In genomic region chr6:50228180-50228579, GRCm38 (mm10) we compare ENCODE assay signal across 24 mouse cellular contexts. TPM values are rescaled to one million over a fixed set of nuclear protein-coding genes. Genes with fewer than 3 reads are reported as not detected.
DNase-seq lines count a peak whose midpoint lies in the region; ATAC-seq and TF ChIP-seq lines count a peak whose summit lies in the region.
"Had no signal": no experiment of that assay in that cellular context is flagged by ENCODE, and none has a peak within 500 bp of the region (broad histone marks: within the 10 kb centered on the region; RNA-seq: fewer than 3 reads in every experiment).

No protein-coding gene starts in this region.

- no peak overlapping the region for H3K4me2 ChIP-seq in hindbrain, embryonic 13.5 days
- H3K4me2 ChIP-seq in lung, embryonic 14.5 days, result no peak overlapping the region
- H3K4me2 ChIP-seq: embryonic facial prominence, embryonic 13.5 days; forebrain, embryonic 12.5 days; hindbrain, embryonic 15.5 days; intestine, embryonic 15.5 days; limb, embryonic 15.5 days; midbrain, embryonic 12.5 days had no signal

- no peaks in the 10 kb centered on the region for H3K27me3 ChIP-seq in hindbrain, embryonic 10.5 days (ENCODE audit: insufficient read depth, poor library complexity, severe bottlenecking)
- no peaks in the 10 kb centered on the region for H3K27me3 ChIP-seq in hindbrain, embryonic 13.5 days
- no peaks in the 10 kb centered on the region for H3K27me3 ChIP-seq in lung, embryonic 14.5 days (ENCODE audit: insufficient read depth, low read length)
- H3K27me3 ChIP-seq: embryonic facial prominence, embryonic 13.5 days; forebrain, embryonic 12.5 days; hindbrain, embryonic 15.5 days; intestine, embryonic 15.5 days; limb, embryonic 15.5 days; midbrain, embryonic 12.5 days had no signal

- no peak overlapping the region for H3K9ac ChIP-seq in hindbrain, embryonic 13.5 days
- no peak overlapping the region for H3K9ac ChIP-seq in lung, embryonic 14.5 days
- H3K9ac ChIP-seq: embryonic facial prominence, embryonic 13.5 days; forebrain, embryonic 12.5 days; hindbrain, embryonic 15.5 days; intestine, embryonic 15.5 days; limb, embryonic 15.5 days; liver, embryonic 14.5 days; midbrain, embryonic 12.5 days had no signal

- H3K9me3 ChIP-seq in hindbrain, embryonic 10.5 days, result no peaks in the 10 kb centered on the region
- H3K9me3 ChIP-seq in hindbrain, embryonic 13.5 days, result no peaks in the 10 kb centered on the region
- no peaks in the 10 kb centered on the region for H3K9me3 ChIP-seq in lung, embryonic 14.5 days (ENCODE audit: low read depth, low read length)
- H3K9me3 ChIP-seq: embryonic facial prominence, embryonic 13.5 days; forebrain, embryonic 12.5 days; hindbrain, embryonic 15.5 days; intestine, embryonic 15.5 days; limb, embryonic 15.5 days; midbrain, embryonic 12.5 days had no signal

- 81% methylated on average over 5 of the region's 5 CpGs for WGBS in hindbrain, embryonic 10.5 days
- WGBS in hindbrain, embryonic 13.5 days, result 72% methylated on average over 5 of the region's 5 CpGs
- 54% methylated on average over 5 of the region's 5 CpGs for WGBS in lung, embryonic 14.5 days

- peak; percentile 12 for DNase-seq in hindbrain, embryonic 10.5 days (ENCODE audit: low spot score)
- DNase-seq in lung, embryonic 14.5 days, result peak; percentile 26
- no peak for DNase-seq in lung, postnatal 36 days
- peak; percentile 21 for DNase-seq in kidney, postnatal 10 days
- DNase-seq in kidney, postnatal 36 days, result peak; percentile 18 to 25
- DNase-seq in urinary bladder, adult 2 months (ENCODE audit: low spot score), result no peak
- DNase-seq: cerebellum, adult 11 months; cerebellum, postnatal 10 days; gastrocnemius, postnatal 25 days; heart, adult 2 months; left cerebral cortex, postnatal 4 days; right cerebral cortex, postnatal 14 days; thymus, adult 2 months; thymus, postnatal 4 days had no signal

- peaks cover 5% of the 10 kb centered on the region; the same call in 1 of the 2 replicates for H3K4me1 ChIP-seq in hindbrain, embryonic 10.5 days (replicated peaks)
- no peaks in the 10 kb centered on the region for H3K4me1 ChIP-seq in hindbrain, embryonic 13.5 days (replicated peaks)
- no peaks in the 10 kb centered on the region for H3K4me1 ChIP-seq in lung, embryonic 14.5 days (ENCODE audit: insufficient read depth)
- H3K4me1 ChIP-seq: embryonic facial prominence, embryonic 13.5 days; forebrain, embryonic 12.5 days; hindbrain, embryonic 15.5 days; intestine, embryonic 15.5 days; limb, embryonic 15.5 days; midbrain, embryonic 12.5 days had no signal

- no peak for TF ChIP-seq CTCF in lung, embryonic 14.5 days (IDR thresholded peaks at IDR 0.05; ENCODE audit: low read depth)

- H3K27ac ChIP-seq in hindbrain, embryonic 10.5 days, result no peak overlapping the region
- H3K27ac ChIP-seq in hindbrain, embryonic 13.5 days, result no peak overlapping the region
- H3K27ac ChIP-seq in lung, embryonic 14.5 days (ENCODE audit: low read depth), result no peak overlapping the region
- H3K27ac ChIP-seq: embryonic facial prominence, embryonic 13.5 days; forebrain, embryonic 12.5 days; heart, adult 2 months; hindbrain, embryonic 15.5 days; intestine, embryonic 15.5 days; limb, embryonic 15.5 days; liver, embryonic 14.5 days; midbrain, embryonic 12.5 days; stomach, postnatal 0 days had no signal

- no peak for ATAC-seq in hindbrain, embryonic 13.5 days (ENCODE audit: low FRiP score)
- peak; percentile 52; the same call in 1 of the 2 replicates for ATAC-seq in lung, embryonic 14.5 days (ENCODE audit: insufficient read depth)
- ATAC-seq: intestine, embryonic 15.5 days had no signal

- no peaks in the 10 kb centered on the region for H3K36me3 ChIP-seq in hindbrain, embryonic 10.5 days
- H3K36me3 ChIP-seq in hindbrain, embryonic 13.5 days, result peaks cover 21% of the 10 kb centered on the region
- no peaks in the 10 kb centered on the region for H3K36me3 ChIP-seq in lung, embryonic 14.5 days (ENCODE audit: insufficient read depth)
- H3K36me3 ChIP-seq: embryonic facial prominence, embryonic 13.5 days; forebrain, embryonic 12.5 days; hindbrain, embryonic 15.5 days; intestine, embryonic 15.5 days; midbrain, embryonic 12.5 days had no signal

- H3K4me3 ChIP-seq in hindbrain, embryonic 10.5 days, result no peak overlapping the region
- no peak overlapping the region for H3K4me3 ChIP-seq in hindbrain, embryonic 13.5 days
- no peak overlapping the region for H3K4me3 ChIP-seq in lung, embryonic 14.5 days (ENCODE audit: low read depth, low read length)
- H3K4me3 ChIP-seq: embryonic facial prominence, embryonic 13.5 days; erythroblast, embryonic 14.5 days; forebrain, embryonic 12.5 days; heart, adult 2 months; hindbrain, embryonic 15.5 days; intestine, embryonic 15.5 days; limb, embryonic 15.5 days; midbrain, embryonic 12.5 days had no signal

RNA-seq across cellular contexts. Expression of gene Gsdme, which starts 35.5 kb away (rescaled TPM):
- polyA plus RNA-seq in hindbrain, embryonic 10.5 days (2016; fragmentation: Nextera tagmentation; extraction: Ambion mirVana), result 41.7 and 47.0 TPM in 2 replicates
- 69.8 and 71.0 TPM in 2 replicates for polyA plus RNA-seq in hindbrain, embryonic 13.5 days (2015; fragmentation: Nextera tagmentation; extraction: Ambion mirVana)
- 43.3 and 45.8 TPM in 2 replicates for polyA plus RNA-seq in lung, embryonic 14.5 days (2014; fragmentation: Nextera tagmentation; extraction: Ambion mirVana)
- polyA plus RNA-seq in urinary bladder, adult 2 months (2012; rRNA removed), result 4.1 and 5.2 TPM in 2 replicates

Comparison
In these comparisons a context has a peak if more than half of its experiments do, and no peak if none do; other contexts are left out.
1. DNase-seq: peak in hindbrain, embryonic 10.5 days (single experiment), lung, embryonic 14.5 days (single experiment), kidney, postnatal 10 days (single experiment) and kidney, postnatal 36 days (2 of 2); none in lung, postnatal 36 days (single experiment) and urinary bladder, adult 2 months (single experiment).